Mouse (Mus musculus) left cerebral cortex, postnatal 36 days (tissue): ENCODE data around the gene Mea1. TPM values are rescaled to one million over a fixed set of nuclear protein-coding genes. Genes with fewer than 3 reads are reported as not detected.

Experiments
- DNase-seq, 2 experiments: peaks; one replicate each; pipeline ENCODE4 v3.0.0; 2021 to 2022; ENCODE audit warnings: low spot score in 2 of 2, mixed read lengths in 1 of 2
- intact Hi-C: fragments of 180-260 bp; cut with DNase I; formaldehyde crosslinking; loops from one replicate; pipeline ENCODE4 v1.15.1; 2025
- total RNA-seq, 2 experiments: library from RNA; stranded (reverse); gene quantifications; 2 replicates each; pipeline ENCODE4 v1.2.3; 2021

Gene Mea1
- total RNA-seq, 2 experiments from 2014 or later = 118 to 128 TPM

DNA sequence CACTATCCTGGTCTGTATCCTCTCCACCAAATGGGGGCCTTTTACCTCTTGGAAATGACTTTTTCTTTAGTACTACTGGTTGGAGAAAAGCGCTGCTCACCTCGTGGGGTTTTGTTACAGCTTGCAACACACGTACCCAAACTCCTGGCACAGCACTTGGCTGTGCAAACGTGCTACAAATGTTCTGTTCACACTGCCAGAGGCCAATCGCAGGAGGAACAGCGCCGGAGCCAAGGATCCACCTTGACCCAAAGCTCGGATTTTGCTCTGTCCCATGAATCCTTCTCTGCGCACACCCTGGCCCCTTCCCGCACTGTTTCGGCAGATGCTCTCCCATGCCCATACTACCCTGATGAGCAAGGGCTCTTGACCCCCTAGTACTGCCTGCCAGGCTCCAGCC lies 49.9 kb downstream of the Mea1 start:
- no peak for DNase-seq
- intact Hi-C loops = no loop called here

DNA sequence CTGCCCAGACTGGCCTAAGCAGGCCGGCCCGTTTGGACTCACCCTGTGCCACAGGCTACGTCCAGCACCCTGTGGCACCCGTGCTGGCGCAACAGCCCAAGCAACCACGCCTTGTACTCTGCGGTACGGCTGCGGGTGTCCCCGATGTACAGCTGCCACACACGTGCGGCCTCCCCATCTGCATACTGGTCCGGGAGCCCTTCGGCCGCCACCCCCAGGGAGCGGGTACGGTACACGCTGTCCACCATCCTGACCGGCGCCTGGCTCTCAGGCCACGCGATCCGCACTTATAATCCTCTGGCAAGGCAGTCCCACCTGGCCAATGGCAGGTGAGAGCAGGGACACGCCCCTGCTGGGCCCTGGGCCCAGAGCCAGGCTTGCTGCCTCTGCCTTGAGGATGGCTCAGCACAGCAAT lies 50.3 kb downstream of the Mea1 start, which contains the start of gene Gnmt:
Gene Gnmt, minus strand, starts transcription at position 265 of the 415 bp plus-strand sequence.
- no peak for DNase-seq
- intact Hi-C loops = no loop called here

Other genes with a start within 250 kb of the Mea1 start
- 1 to 10 TPM; 1.7 to 6.5 TPM for gene Crip3, start 249.9 kb upstream of the Mea1 start, total RNA-seq
- under 1 TPM in 1 of 2 experiments, not detected in 1; 0.20 TPM for gene Slc22a7, start 240.3 kb upstream of the Mea1 start, total RNA-seq
- 100 to 1,000 TPM; 126 to 139 TPM for gene Ttbk1, start 191.1 kb upstream of the Mea1 start, total RNA-seq
- 1 to 10 TPM; 3.5 to 5.4 TPM for gene Dnph1, start 182.1 kb upstream of the Mea1 start, total RNA-seq
- gene Cul9, start 132.4 kb upstream of the Mea1 start, total RNA-seq = 10 to 100 TPM; 58.8 to 76.6 TPM
- gene Srf, start 122.6 kb upstream of the Mea1 start, total RNA-seq = 10 to 100 TPM; 55.6 to 68.4 TPM
- gene Ptk7, start 49.3 kb upstream of the Mea1 start, total RNA-seq = 10 to 100 TPM; 10.3 to 11.0 TPM
- 10 to 100 TPM; 19.9 to 21.7 TPM for gene Klc4, start 32.8 kb upstream of the Mea1 start, total RNA-seq
- gene Mrpl2, start 32.6 kb upstream of the Mea1 start, total RNA-seq = 10 to 100 TPM; 52.5 to 54.7 TPM
- 10 to 100 TPM; 27.8 to 29.1 TPM for gene Cul7, start 28.5 kb upstream of the Mea1 start, total RNA-seq
- 10 to 100 TPM; 14.9 to 16.5 TPM for gene Rrp36, start 4.4 kb upstream of the Mea1 start, total RNA-seq
- gene Klhdc3, start 2.1 kb downstream of the Mea1 start, total RNA-seq = 100 to 1,000 TPM; 188 to 234 TPM
- gene Ppp2r5d, start 26.3 kb downstream of the Mea1 start, total RNA-seq = 10 to 100 TPM; 81.9 to 84.7 TPM
- gene Pex6, start 32.7 kb downstream of the Mea1 start, total RNA-seq = 10 to 100 TPM; 50.6 to 52.4 TPM
- under 1 TPM; 0.52 TPM for gene Gnmt, start 50.4 kb downstream of the Mea1 start, total RNA-seq
- 10 to 100 TPM; 66.6 TPM for gene Cnpy3, start 73.4 kb downstream of the Mea1 start, total RNA-seq
- under 1 TPM; 0.25 to 0.41 TPM for gene Ptcra, start 84.9 kb downstream of the Mea1 start, total RNA-seq
- 1 to 10 TPM; 6.9 to 7.8 TPM for gene 2310039H08Rik, start 93.8 kb downstream of the Mea1 start, total RNA-seq
- gene Rpl7l1, start 103.9 kb downstream of the Mea1 start, total RNA-seq = 10 to 100 TPM; 40.6 to 46.6 TPM
- 10 to 100 TPM; 52.7 to 58.5 TPM for gene Bicral, start 179.7 kb downstream of the Mea1 start, total RNA-seq
- 10 to 100 TPM; 33.4 to 37.6 TPM for gene Tbcc, start 211.9 kb downstream of the Mea1 start, total RNA-seq
- gene Prph2, start 231.7 kb downstream of the Mea1 start, total RNA-seq = not detected